Mouse (Mus musculus): ENCODE measurements around the gene Tefm. TPM values are rescaled to one million over a fixed set of nuclear protein-coding genes. Genes with fewer than 3 reads are reported as not detected.

Tefm gene
- polyA plus RNA-seq, 1 experiment from 2014 or later, result 24.4 TPM

DNA sequence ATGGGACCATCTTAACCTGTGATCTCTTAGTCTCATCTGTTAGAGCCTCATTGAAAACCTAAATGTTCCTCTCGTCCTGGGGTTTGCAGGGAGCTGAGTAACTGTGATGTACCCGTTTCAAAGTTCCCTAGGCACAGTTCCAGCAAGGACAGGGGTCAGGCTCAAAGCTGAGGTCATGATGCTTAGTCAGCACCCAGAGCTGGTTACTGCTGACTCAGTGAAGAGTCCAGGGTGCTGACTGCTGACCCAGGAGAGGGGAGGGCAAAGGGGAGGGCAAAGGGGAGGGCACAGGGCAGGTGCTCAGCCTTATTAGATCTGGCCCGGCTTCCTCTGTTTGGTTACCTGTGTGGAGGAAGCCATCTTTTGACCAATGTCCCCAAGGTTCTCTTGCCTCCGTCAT, 29.9 kb upstream of the Tefm start:
- H3K4me1 ChIP-seq (replicated peaks), result no peaks in the 10 kb centered on the region
- no peak overlapping the region for H3K9ac ChIP-seq
- no peak overlapping the region for H3K4me3 ChIP-seq
- H3K27me3 ChIP-seq, result no peaks in the 10 kb centered on the region
- no peak for ATAC-seq (ENCODE audit: low FRiP score, low read depth)
- no peaks in the 10 kb centered on the region for H3K36me3 ChIP-seq
- H3K27ac ChIP-seq (replicated peaks), result no peak overlapping the region
- 73% methylated on average over 4 of the region's 4 CpGs for WGBS
- no peak overlapping the region for H3K4me2 ChIP-seq
- H3K9me3 ChIP-seq, result no peaks in the 10 kb centered on the region

DNA sequence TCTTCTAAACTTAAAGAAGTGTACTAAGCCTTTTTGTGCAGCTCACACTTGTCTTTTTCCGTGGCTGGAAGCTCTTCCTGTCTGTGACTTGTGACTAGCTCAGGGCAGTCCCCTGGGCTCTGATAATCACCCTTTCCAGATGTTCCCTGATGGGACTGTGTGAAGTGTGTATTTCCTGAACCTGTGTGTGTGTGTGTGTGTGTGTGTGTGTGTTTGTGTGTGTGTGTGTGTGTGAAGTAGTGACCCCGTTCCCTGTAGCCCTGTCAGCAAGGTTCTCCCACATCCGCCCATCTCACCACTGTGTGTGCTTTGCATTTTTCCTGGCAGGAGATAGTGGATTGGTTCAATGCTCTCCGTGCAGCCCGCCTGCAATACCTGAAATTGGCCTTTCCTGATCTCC, 28.4 kb upstream of the Tefm start:
- no peak for ATAC-seq (ENCODE audit: low FRiP score, low read depth)
- H3K36me3 ChIP-seq, result no peaks in the 10 kb centered on the region
- no peak overlapping the region for H3K4me2 ChIP-seq
- no peak overlapping the region for H3K4me3 ChIP-seq
- H3K27me3 ChIP-seq, result no peaks in the 10 kb centered on the region
- no peak overlapping the region for H3K9ac ChIP-seq
- WGBS, result 84% methylated on average over 5 of the region's 5 CpGs
- H3K4me1 ChIP-seq (replicated peaks), result no peaks in the 10 kb centered on the region
- H3K27ac ChIP-seq (replicated peaks), result no peak overlapping the region
- H3K9me3 ChIP-seq, result no peaks in the 10 kb centered on the region

DNA sequence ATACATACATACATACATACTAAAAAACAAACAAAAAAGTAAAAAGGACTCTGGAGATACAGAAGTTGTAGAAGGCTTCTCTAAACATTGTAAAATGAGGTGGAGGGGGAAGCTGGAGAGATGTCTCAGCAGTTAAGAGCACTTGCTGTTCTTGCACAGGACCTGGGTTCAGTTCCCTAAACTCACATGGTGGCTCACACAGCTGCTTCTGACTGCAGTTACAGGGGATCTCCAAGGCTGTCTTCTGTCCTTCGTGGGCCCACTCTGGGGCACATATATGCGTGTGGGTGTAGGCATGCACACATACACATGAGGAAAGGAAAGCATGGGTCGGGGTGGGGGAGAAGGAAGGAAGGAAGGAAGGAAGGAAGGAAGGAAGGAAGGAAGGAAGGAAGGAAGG, 27.7 kb upstream of the Tefm start:
- no peak overlapping the region for H3K27ac ChIP-seq (replicated peaks)
- no peaks in the 10 kb centered on the region for H3K36me3 ChIP-seq
- H3K27me3 ChIP-seq, result no peaks in the 10 kb centered on the region
- H3K9me3 ChIP-seq, result no peaks in the 10 kb centered on the region
- no peak overlapping the region for H3K9ac ChIP-seq
- H3K4me3 ChIP-seq, result no peak overlapping the region
- no peaks in the 10 kb centered on the region for H3K4me1 ChIP-seq (replicated peaks)
- WGBS, result 88% methylated on average over 3 of the region's 3 CpGs
- no peak for ATAC-seq (ENCODE audit: low FRiP score, low read depth)
- H3K4me2 ChIP-seq, result no peak overlapping the region

DNA sequence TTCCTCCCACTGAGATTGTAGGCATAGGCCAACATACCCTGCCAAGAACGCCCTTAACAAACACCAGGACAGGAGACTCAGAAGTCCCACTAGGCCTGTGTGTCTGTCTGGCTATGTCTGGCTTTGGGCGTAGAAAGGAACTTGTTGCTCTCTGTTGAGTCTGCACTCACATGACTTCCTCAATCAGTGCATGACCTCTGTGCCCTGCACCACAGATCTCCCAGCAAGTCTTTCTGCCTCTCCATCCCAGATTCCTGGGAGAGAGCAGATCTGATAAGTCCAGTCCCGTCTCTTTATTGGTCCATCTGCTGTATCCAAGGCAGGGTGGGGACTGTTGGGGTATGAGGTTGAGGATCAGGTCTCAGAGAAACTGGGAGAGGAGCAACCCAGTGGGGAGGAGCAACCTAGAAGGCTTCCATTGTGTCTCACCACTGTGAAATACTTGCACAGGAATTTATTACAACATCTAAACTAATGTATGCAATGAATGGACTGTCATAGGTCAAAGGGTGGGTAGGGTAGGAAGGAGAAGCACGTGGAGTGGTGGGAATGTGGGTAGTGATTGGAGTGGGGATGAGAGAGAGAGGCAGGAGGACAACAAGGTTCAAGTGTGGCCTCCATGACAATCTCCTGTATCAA, 26.8 kb upstream of the Tefm start:
- H3K36me3 ChIP-seq, result no peaks in the 10 kb centered on the region
- H3K4me1 ChIP-seq (replicated peaks), result no peaks in the 10 kb centered on the region
- H3K9me3 ChIP-seq, result no peaks in the 10 kb centered on the region
- H3K27ac ChIP-seq (replicated peaks), result no peak overlapping the region
- no peak overlapping the region for H3K9ac ChIP-seq
- no peak overlapping the region for H3K4me2 ChIP-seq
- WGBS, result 82% methylated on average over 4 of the region's 4 CpGs
- ATAC-seq (ENCODE audit: low FRiP score, low read depth), result no peak
- H3K27me3 ChIP-seq, result no peaks in the 10 kb centered on the region
- H3K4me3 ChIP-seq, result no peak overlapping the region

DNA sequence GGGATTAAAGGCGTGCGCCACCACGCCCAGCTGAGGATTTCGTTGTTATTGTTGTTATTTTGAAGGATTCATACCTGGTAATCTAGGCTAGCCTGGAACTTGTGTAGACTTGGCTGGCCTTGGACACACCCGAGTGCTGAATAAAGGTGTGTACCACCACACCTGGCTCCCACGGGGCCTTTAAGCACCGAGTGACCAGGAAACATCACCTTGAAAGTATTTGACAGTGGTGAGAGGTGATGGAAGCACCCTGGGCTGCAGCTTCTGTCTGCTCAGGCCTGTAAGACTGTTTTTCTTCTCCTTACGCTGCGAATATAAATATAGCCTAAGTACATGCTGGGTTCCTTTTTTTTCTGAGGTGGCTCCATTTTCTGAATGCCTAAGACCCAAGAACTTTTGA, 26.1 kb upstream of the Tefm start:
- H3K4me3 ChIP-seq, result no peak overlapping the region
- H3K27me3 ChIP-seq, result no peaks in the 10 kb centered on the region
- no peak overlapping the region for H3K27ac ChIP-seq (replicated peaks)
- no peak overlapping the region for H3K9ac ChIP-seq
- WGBS, result 95% methylated on average over 9 of the region's 9 CpGs
- H3K4me2 ChIP-seq, result no peak overlapping the region
- no peaks in the 10 kb centered on the region for H3K36me3 ChIP-seq
- H3K4me1 ChIP-seq (replicated peaks), result no peaks in the 10 kb centered on the region
- no peak for ATAC-seq (ENCODE audit: low FRiP score, low read depth)
- H3K9me3 ChIP-seq, result no peaks in the 10 kb centered on the region

- no peaks in the 10 kb centered on the region for H3K36me3 ChIP-seq
- H3K27me3 ChIP-seq, result no peaks in the 10 kb centered on the region
- no peak overlapping the region for H3K27ac ChIP-seq (replicated peaks)
- WGBS, result 52% methylated on average over 2 of the region's 2 CpGs
- no peaks in the 10 kb centered on the region for H3K9me3 ChIP-seq
- H3K9ac ChIP-seq, result no peak overlapping the region
- no peaks in the 10 kb centered on the region for H3K4me1 ChIP-seq (replicated peaks)
- H3K4me2 ChIP-seq, result no peak overlapping the region
- H3K4me3 ChIP-seq, result no peak overlapping the region
- no peak for ATAC-seq (ENCODE audit: low FRiP score, low read depth)
These were observed 22.2 kb upstream of the Tefm start for GRCm38 (mm10) chr11:80164224-80164623.

GRCm38 (mm10) chr11:80163362-80164116, 21.6 kb upstream of the Tefm start:
- H3K4me2 ChIP-seq, result no peak overlapping the region

DNA sequence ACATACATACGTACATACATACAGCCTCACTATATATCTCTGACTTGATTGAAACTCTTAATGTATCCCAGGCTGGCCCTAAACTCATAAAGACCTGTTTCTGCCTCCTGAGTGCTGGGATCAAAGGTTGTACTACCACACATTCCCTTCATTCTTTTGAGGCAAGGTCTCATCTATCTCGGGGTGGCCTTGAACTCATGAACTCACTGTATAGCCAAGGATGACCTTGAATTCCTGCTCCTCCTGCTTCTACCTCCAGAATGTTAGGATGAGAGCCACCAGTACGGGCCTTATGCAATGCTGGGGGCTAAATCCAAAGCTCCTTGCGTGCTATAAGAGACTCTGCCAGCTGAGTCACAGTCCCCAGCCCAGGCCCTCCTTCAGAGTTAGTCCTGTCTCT, 19.1 kb upstream of the Tefm start:
- H3K4me1 ChIP-seq (replicated peaks), result no peaks in the 10 kb centered on the region
- H3K9ac ChIP-seq, result no peak overlapping the region
- 89% methylated on average over 4 of the region's 4 CpGs for WGBS
- H3K9me3 ChIP-seq, result no peaks in the 10 kb centered on the region
- no peak overlapping the region for H3K27ac ChIP-seq (replicated peaks)
- peaks cover 3% of the 10 kb centered on the region for H3K27me3 ChIP-seq
- no peaks in the 10 kb centered on the region for H3K36me3 ChIP-seq
- H3K4me2 ChIP-seq, result no peak overlapping the region
- no peak for ATAC-seq (ENCODE audit: low FRiP score, low read depth)
- H3K4me3 ChIP-seq, result no peak overlapping the region

More at GRCm38 (mm10) chr11:80163362-80164116, 21.6 kb upstream of the Tefm start:
- no peaks in the 10 kb centered on the region for H3K9me3 ChIP-seq
- no peak for ATAC-seq (ENCODE audit: low FRiP score, low read depth)
- no peaks in the 10 kb centered on the region for H3K27me3 ChIP-seq
- 74% methylated on average over 7 of the region's 7 CpGs for WGBS
- H3K4me3 ChIP-seq, result no peak overlapping the region
- no peak overlapping the region for H3K27ac ChIP-seq (replicated peaks)
- no peak overlapping the region for H3K9ac ChIP-seq
- H3K4me1 ChIP-seq (replicated peaks), result no peaks in the 10 kb centered on the region
- H3K36me3 ChIP-seq, result no peaks in the 10 kb centered on the region

DNA sequence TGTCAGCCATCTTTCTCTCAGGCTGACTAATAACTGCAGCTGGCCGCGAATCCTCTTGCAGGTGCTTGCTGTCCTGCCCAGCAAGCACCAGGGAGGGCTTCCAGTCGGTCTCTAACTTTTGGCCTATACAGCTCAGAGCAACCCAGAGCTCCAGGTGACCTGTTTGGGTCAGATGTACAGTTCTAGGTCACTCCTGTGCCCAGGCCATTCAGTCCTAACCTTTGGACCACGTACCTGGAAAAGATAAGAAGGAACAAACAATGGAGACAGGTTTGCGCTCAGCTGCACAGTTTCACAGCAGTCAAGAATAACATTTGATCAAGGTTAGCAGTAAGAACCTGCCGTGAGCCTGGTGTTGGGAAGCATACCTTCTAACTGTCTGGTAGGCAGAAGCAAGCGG, 17.0 kb upstream of the Tefm start:
- H3K36me3 ChIP-seq, result no peaks in the 10 kb centered on the region
- H3K27ac ChIP-seq (replicated peaks), result no peak overlapping the region
- H3K4me1 ChIP-seq (replicated peaks), result peaks cover 5% of the 10 kb centered on the region
- H3K9ac ChIP-seq, result no peak overlapping the region
- no peaks in the 10 kb centered on the region for H3K9me3 ChIP-seq
- H3K4me3 ChIP-seq, result no peak overlapping the region
- ATAC-seq (ENCODE audit: low FRiP score, low read depth), result no peak
- no peak overlapping the region for H3K4me2 ChIP-seq
- WGBS, result 88% methylated on average over 7 of the region's 7 CpGs
- peaks cover 20% of the 10 kb centered on the region for H3K27me3 ChIP-seq

GRCm38 (mm10) chr11:80156841-80157240, 14.9 kb upstream of the Tefm start:
- H3K4me2 ChIP-seq, result no peak overlapping the region
- H3K4me3 ChIP-seq, result no peak overlapping the region
- no peak overlapping the region for H3K9ac ChIP-seq
- ATAC-seq (ENCODE audit: low FRiP score, low read depth), result no peak
- H3K27me3 ChIP-seq, result peaks cover 32% of the 10 kb centered on the region
- H3K9me3 ChIP-seq, result no peaks in the 10 kb centered on the region
- peaks cover 9% of the 10 kb centered on the region for H3K4me1 ChIP-seq (replicated peaks)
- no peaks in the 10 kb centered on the region for H3K36me3 ChIP-seq
- no peak overlapping the region for H3K27ac ChIP-seq (replicated peaks)
- 79% methylated on average over 4 of the region's 4 CpGs for WGBS

GRCm38 (mm10) chr11:80155961-80156360, 14.0 kb upstream of the Tefm start:
- no peak overlapping the region for H3K9ac ChIP-seq
- H3K27me3 ChIP-seq, result peaks cover 32% of the 10 kb centered on the region
- H3K36me3 ChIP-seq, result no peaks in the 10 kb centered on the region
- no peak overlapping the region for H3K27ac ChIP-seq (replicated peaks)
- no peak overlapping the region for H3K4me3 ChIP-seq
- H3K4me2 ChIP-seq, result no peak overlapping the region
- peaks cover 9% of the 10 kb centered on the region for H3K4me1 ChIP-seq (replicated peaks)
- no peak for ATAC-seq (ENCODE audit: low FRiP score, low read depth)
- 83% methylated on average over 4 of the region's 4 CpGs for WGBS
- H3K9me3 ChIP-seq, result no peaks in the 10 kb centered on the region

DNA sequence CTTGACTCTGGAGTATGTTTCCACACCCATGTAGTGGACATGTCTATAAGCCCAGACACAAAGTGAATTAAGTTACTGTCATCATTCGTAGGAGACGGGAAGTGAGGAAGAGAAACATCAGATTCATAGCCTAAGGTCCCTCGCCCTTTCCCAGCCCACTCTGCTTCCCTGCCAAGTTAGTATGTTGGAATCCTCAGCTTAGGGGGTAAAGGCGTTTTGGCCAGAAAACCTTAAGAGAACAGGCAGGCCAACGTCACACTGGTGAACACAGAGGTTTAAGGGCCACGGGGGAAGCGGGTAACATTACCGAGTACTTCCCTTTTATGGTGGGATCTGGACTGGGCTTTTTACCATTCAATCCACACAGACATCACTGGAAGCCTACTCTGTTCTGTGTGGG, 13.6 kb upstream of the Tefm start:
- Histone ChIP-seq H3K36me3 (no peaks in the 10 kb centered on the region), H3K27me3 (peaks cover 32% of the 10 kb centered on the region), H3K27ac (replicated peaks) (no peak overlapping the region), H3K4me3 (no peak overlapping the region), H3K9me3 (no peaks in the 10 kb centered on the region), H3K4me2 (no peak overlapping the region), H3K9ac (no peak overlapping the region), H3K4me1 (replicated peaks) (peaks cover 9% of the 10 kb centered on the region)
- ATAC-seq (ENCODE audit: low FRiP score, low read depth), result no peak
- WGBS, result 89% methylated on average over 8 of the region's 8 CpGs

Data from hindbrain, embryonic 15.5 days (tissue).